Mouse (Mus musculus): ENCODE measurements around the gene Zfp455. TPM values are rescaled to one million over a fixed set of nuclear protein-coding genes. Genes with fewer than 3 reads are reported as not detected.
"Not testable (repeated sequence)": the region's sequence is repeated elsewhere in the genome, so short reads cannot be mapped to it uniquely, and the experiment has no call there.

The Zfp455 gene
- polyA plus RNA-seq (2015; fragmentation: Nextera tagmentation; extraction: Ambion mirVana) = 2.6 and 2.7 TPM in 2 replicates

DNA sequence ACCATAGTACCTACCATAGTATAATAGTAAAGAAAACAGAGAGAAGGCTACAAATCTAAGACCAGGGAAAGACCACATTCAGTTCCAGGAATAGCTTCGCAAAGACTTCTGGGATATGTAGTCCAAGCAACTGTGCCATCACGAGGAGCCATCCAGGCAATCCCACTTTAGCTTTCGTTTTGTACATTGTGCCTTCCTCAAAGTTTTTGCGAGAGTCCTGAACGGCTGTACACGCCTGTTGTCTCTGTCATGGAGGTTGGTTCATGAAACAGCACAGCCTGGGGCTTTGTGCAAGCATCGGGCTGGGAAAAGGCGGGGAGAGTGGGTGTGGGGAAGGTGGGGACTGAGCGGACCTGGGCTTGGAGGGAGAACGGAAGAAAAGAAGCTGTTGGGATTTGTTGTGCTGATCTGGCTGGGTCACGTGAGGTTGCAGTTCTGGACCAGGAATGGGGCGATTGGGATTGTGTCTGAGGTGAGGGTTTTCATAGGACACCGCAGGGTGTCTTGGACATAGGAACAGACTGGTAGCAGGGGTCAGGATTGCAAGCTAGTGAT is at the start of gene Zfp455:
Gene Zfp455 (plus strand): TSS at position 167 of the 555 bp plus-strand sequence.
- Histone ChIP-seq H3K27ac (replicated peaks) (peak within 1 kb of the TSS; percentile 59), H3K4me3 (peak within 1 kb of the TSS; percentile 73), H3K4me1 (peaks cover 5% of the 10 kb centered on the region), H3K9me3 (no peaks in the 10 kb centered on the region), H3K36me3 (no peaks in the 10 kb centered on the region), H3K9ac (replicated peaks) (peak within 1 kb of the TSS; percentile 76), H3K4me2 (replicated peaks) (peak within 1 kb of the TSS; percentile 59), H3K27me3 (no peaks in the 10 kb centered on the region)
- peak; percentile 95 for ATAC-seq (replicated peaks)
- 2% methylated on average over 13 of the region's 13 CpGs for WGBS

DNA sequence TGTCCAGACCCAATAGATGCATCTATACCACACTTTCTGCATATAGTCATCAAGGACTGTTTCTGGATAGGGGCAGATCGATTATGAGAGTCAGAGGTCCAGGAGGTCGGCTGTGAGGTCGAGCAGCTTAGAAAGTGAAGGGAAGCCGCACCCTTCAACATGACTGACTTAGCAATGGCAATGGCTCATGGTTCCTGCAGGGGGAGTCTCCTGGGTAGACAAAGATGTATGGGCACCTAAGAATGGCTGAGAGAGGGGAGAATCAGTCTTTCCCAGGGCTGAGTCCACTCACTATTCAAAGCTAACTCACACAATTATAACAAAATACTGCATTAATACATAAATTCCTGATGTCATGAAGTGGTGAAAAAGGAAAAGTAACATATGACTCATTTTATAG is 28.2 kb upstream of the Zfp455 start:
- H3K4me3 ChIP-seq; H3K4me1 ChIP-seq; H3K9me3 ChIP-seq; H3K27me3 ChIP-seq; H3K27ac ChIP-seq (replicated peaks); H3K36me3 ChIP-seq; H3K4me2 ChIP-seq (replicated peaks); ATAC-seq (replicated peaks); H3K9ac ChIP-seq (replicated peaks): not testable (repeated sequence)
- 72% methylated on average over 4 of the region's 4 CpGs for WGBS

DNA sequence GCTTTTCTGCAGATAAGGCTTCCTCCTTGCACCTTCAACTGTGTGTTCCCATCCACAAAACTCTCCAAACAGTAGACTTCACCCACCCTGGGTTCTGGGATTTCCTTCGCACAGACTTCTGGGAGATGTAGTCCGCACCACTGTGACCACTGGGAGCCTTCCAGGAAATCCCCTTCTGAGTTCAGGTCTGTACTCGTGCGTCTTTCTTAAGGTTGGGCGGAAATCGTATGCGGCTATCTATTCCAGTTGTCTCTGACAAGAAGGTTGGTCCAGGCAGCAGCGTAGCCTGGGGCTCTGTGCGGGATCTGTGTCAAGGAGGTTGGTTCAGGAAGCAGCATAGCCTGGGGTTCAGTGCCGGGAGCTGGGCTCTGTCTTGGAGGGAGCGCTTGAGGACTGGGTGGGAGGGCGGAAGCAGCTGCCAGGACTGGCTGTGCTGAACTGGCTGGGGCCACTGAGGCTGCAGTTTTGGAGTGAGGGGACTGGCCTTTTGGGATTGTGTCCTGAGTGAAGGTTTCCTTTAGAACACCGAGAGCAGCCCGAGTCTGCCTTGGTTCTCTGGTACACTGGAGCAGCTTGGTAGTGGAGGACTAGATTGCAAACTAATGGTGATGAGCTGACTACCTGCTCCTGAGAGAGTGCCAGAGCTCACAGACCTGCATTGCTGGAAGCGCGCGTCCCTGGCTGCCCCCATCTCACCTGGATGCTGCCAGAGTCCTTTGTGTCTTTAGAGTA is 21.1 kb upstream of the Zfp455 start, which contains the start of gene Rsl1:
Gene Rsl1 (plus strand): TSS at position 192 of the 732 bp plus-strand sequence.
- H3K36me3 ChIP-seq, H3K27me3 ChIP-seq, H3K4me1 ChIP-seq, H3K9me3 ChIP-seq: not testable (repeated sequence)
- Histone ChIP-seq H3K27ac (replicated peaks) (0 out of 2 replicates have a peak within 1 kb of the TSS, but pooled peaks have one; percentile 50), H3K4me2 (replicated peaks) (peak within 1 kb of the TSS; percentile 59), H3K4me3 (peak within 1 kb of the TSS; percentile 73), H3K9ac (replicated peaks) (peak within 1 kb of the TSS; percentile 60)
- under 1% methylated on average over 17 of the region's 17 CpGs for WGBS
- ATAC-seq (replicated peaks) = peak; percentile 98

DNA sequence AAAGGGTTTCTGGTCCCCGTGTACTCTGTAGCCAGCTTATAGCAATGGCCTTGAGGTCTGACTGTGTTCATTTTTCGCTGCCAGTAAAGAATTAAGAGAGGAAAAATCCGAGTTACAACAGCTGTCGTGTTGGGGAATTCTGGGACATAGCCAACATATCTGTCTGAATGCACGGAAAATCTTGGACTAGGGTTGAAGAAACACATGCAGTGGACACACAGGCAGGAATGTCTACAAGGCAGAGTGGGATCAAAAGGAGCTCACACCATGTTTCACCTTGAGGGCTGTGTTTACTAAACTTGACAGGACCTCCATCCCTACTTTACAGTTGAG is 20.6 kb upstream of the Zfp455 start:
- H3K9ac ChIP-seq (replicated peaks) = peak overlapping the region; percentile 60
- peaks cover 6% of the 10 kb centered on the region for H3K36me3 ChIP-seq
- no peaks in the 10 kb centered on the region for H3K27me3 ChIP-seq
- 21% methylated on average over 5 of the region's 5 CpGs for WGBS
- peak overlapping the region; percentile 59 for H3K4me2 ChIP-seq (replicated peaks)
- H3K27ac ChIP-seq (replicated peaks) = no peak overlapping the region
- H3K4me1 ChIP-seq = peaks cover 7% of the 10 kb centered on the region; the same call in 1 of the 2 replicates
- no peak for ATAC-seq (replicated peaks)
- H3K9me3 ChIP-seq = no peaks in the 10 kb centered on the region
- H3K4me3 ChIP-seq = peak overlapping the region; percentile 73

DNA sequence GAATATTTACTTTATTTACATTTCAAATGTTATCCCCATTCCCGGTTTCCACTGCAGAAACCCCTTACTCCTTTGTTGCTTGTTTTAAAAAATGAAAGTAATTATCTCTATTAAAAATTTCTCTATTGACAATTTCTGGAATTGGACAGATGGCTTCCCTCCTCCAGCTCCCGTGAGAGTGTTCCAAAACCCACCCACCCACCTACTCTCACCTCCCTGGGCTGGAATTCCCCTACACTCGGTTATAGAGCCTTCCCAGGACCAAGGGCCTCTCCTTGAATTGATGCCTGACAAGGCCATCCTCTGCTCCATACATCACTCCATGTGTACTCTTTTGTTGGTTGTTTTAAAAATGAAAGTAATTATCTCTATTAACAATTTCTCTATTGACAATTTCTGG is 7.3 kb downstream of the Zfp455 start:
- H3K27me3 ChIP-seq = no peaks in the 10 kb centered on the region

DNA sequence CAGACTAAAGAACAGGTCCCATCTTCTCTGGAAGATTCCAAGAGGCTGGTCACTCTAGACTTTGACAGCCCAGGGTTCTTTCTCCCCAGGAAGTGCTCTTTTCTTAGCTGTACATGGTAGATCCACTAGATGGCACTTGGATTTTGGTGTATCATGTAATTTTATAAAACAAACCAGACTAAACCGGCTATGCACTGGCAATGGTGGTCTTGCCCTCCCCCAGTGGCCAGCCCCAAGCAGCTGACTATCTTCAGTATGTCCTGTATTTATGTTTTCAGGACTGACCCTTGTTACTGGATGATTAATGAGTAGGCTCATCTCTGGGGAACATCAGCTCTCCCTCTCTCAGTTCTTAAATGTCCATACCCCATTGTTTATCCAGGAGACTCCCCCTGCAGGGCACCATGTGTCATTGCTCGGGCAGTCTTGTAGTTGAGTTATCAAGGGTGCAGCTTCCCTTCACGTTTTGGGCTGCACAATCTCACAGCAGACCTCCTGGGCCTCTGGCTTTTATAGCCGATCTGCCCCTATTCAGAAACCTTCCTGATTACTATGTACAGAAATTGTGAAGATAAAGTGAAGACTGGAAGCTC is 19.8 kb downstream of the Zfp455 start:
- no peaks in the 10 kb centered on the region for H3K36me3 ChIP-seq
- no peaks in the 10 kb centered on the region for H3K4me1 ChIP-seq
- H3K4me2 ChIP-seq (replicated peaks) = no peak overlapping the region
- H3K27ac ChIP-seq (replicated peaks) = no peak overlapping the region
- ATAC-seq (replicated peaks) = no peak
- H3K27me3 ChIP-seq = no peaks in the 10 kb centered on the region
- no peak overlapping the region for H3K9ac ChIP-seq (replicated peaks)
- H3K9me3 ChIP-seq = no peaks in the 10 kb centered on the region
- H3K4me3 ChIP-seq = no peak overlapping the region
- 59% methylated on average over 4 of the region's 4 CpGs for WGBS

More for the DNA sequence above, 7.3 kb downstream of the Zfp455 start:
- Histone ChIP-seq H3K4me3 (no peak overlapping the region), H3K4me2 (replicated peaks) (no peak overlapping the region), H3K4me1 (no peaks in the 10 kb centered on the region), H3K9me3 (no peaks in the 10 kb centered on the region), H3K9ac (replicated peaks) (no peak overlapping the region), H3K27ac (replicated peaks) (no peak overlapping the region), H3K36me3 (no peaks in the 10 kb centered on the region; the same call in 1 of the 2 replicates)
- no peak for ATAC-seq (replicated peaks)
- 77% methylated on average over 3 of the region's 3 CpGs for WGBS

Other genes with a start within 250 kb of the Zfp455 start
- 7.7 and 8.0 TPM in 2 replicates for gene Zfp712, start 133.3 kb upstream of the Zfp455 start, polyA plus RNA-seq (2015; fragmentation: Nextera tagmentation; extraction: Ambion mirVana)
- 10.7 and 11.4 TPM in 2 replicates for gene Zfp708, start 96.5 kb upstream of the Zfp455 start, polyA plus RNA-seq (2015; fragmentation: Nextera tagmentation; extraction: Ambion mirVana)
- 1.1 and 1.9 TPM in 2 replicates for gene Gm28557, start 85.9 kb upstream of the Zfp455 start, polyA plus RNA-seq (2015; fragmentation: Nextera tagmentation; extraction: Ambion mirVana)
- gene Rslcan18, start 78.2 kb upstream of the Zfp455 start, polyA plus RNA-seq (2015; fragmentation: Nextera tagmentation; extraction: Ambion mirVana) = 0.08 and 0.18 TPM in 2 replicates
- gene Zfp759, start 72.8 kb upstream of the Zfp455 start, polyA plus RNA-seq (2015; fragmentation: Nextera tagmentation; extraction: Ambion mirVana) = 3.5 and 3.6 TPM in 2 replicates
- gene Rsl1, start 21.3 kb upstream of the Zfp455 start, polyA plus RNA-seq (2015; fragmentation: Nextera tagmentation; extraction: Ambion mirVana) = 6.6 and 7.8 TPM in 2 replicates
- 5.3 and 5.8 TPM in 2 replicates for gene Zfp458, start 84.0 kb downstream of the Zfp455 start, polyA plus RNA-seq (2015; fragmentation: Nextera tagmentation; extraction: Ambion mirVana)
- 0.86 and 1.1 TPM in 2 replicates for gene Zfp457, start 112.0 kb downstream of the Zfp455 start, polyA plus RNA-seq (2015; fragmentation: Nextera tagmentation; extraction: Ambion mirVana)
- gene Zfp595, start 138.1 kb downstream of the Zfp455 start, polyA plus RNA-seq (2015; fragmentation: Nextera tagmentation; extraction: Ambion mirVana) = 1.6 and 2.2 TPM in 2 replicates
- 1.3 TPM in 1 of 2 replicates, not detected in the other for gene Gm28044, start 166.0 kb downstream of the Zfp455 start, polyA plus RNA-seq (2015; fragmentation: Nextera tagmentation; extraction: Ambion mirVana)
- gene Zfp953, start 166.1 kb downstream of the Zfp455 start, polyA plus RNA-seq (2015; fragmentation: Nextera tagmentation; extraction: Ambion mirVana) = 0.64 and 0.72 TPM in 2 replicates
- gene Gm28041, start 181.2 kb downstream of the Zfp455 start, polyA plus RNA-seq (2015; fragmentation: Nextera tagmentation; extraction: Ambion mirVana) = not detected in 2 replicates
- gene Zfp456, start 181.3 kb downstream of the Zfp455 start, polyA plus RNA-seq (2015; fragmentation: Nextera tagmentation; extraction: Ambion mirVana) = 0.61 and 0.65 TPM in 2 replicates
- 4.6 and 4.7 TPM in 2 replicates for gene Zfp429, start 205.3 kb downstream of the Zfp455 start, polyA plus RNA-seq (2015; fragmentation: Nextera tagmentation; extraction: Ambion mirVana)
- 1.3 and 1.8 TPM in 2 replicates for gene Zfp459, start 226.9 kb downstream of the Zfp455 start, polyA plus RNA-seq (2015; fragmentation: Nextera tagmentation; extraction: Ambion mirVana)

Measured in forebrain, embryonic 15.5 days (tissue).